Mouse (Mus musculus): ENCODE results near the gene Vps13a. TPM values are rescaled to one million over a fixed set of nuclear protein-coding genes. Genes with fewer than 3 reads are reported as not detected.
"Not testable (repeated sequence)": the region's sequence is repeated elsewhere in the genome, so short reads cannot be mapped to it uniquely, and the experiment has no call there.

Gene Vps13a
- 7.4 and 7.7 TPM in 2 replicates for polyA plus RNA-seq (2015; fragmentation: Nextera tagmentation; extraction: Ambion mirVana)

DNA sequence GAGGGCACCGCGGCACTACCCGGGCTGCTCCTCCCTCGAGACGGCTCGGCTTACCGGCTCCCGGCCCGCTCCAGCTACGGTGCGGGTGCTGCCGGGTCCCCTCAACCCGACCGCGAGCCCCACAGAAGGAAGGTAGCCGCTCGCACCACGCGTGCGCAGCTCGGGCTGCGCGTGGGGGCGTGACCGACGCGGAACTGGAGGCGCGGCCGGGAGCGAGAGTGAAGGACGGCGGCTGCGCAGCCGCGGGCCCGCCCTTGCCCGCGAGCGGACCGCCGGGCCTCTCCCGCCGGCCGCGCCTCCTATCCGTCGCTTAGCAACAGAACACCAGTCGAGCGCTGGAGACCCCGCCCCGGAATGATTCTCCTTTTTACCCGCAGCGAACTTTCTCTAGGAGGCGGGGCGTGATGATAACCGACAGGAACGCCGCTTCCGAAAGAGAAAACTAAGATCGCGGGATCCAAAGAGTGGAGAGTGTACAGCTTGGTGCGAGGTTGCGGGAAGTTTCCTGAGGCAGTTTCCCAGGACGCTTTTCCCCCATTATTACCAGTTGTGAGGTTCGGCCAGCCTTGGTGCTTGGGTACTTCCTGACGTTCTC is at the start of gene Vps13a:
Gene Vps13a, minus strand, starts transcription at position 144 of the 595 bp plus-strand sequence.
- Histone ChIP-seq H3K9ac (peak within 1 kb of the TSS; percentile 78), H3K27ac (peak within 1 kb of the TSS; percentile 56), H3K36me3 (no peaks in the 10 kb centered on the region), H3K4me2 (peak within 1 kb of the TSS; percentile 98), H3K4me3 (peak within 1 kb of the TSS; percentile 83), H3K9me3 (replicated peaks) (no peaks in the 10 kb centered on the region), H3K4me1 (replicated peaks) (peaks cover 14% of the 10 kb centered on the region), H3K27me3 (peaks cover 8% of the 10 kb centered on the region)
- ATAC-seq (replicated peaks; ENCODE audit: insufficient number of reproducible peaks, insufficient read depth, low FRiP score, low read depth) = peak; percentile 99
- under 1% methylated on average over 67 of the region's 67 CpGs for WGBS

DNA sequence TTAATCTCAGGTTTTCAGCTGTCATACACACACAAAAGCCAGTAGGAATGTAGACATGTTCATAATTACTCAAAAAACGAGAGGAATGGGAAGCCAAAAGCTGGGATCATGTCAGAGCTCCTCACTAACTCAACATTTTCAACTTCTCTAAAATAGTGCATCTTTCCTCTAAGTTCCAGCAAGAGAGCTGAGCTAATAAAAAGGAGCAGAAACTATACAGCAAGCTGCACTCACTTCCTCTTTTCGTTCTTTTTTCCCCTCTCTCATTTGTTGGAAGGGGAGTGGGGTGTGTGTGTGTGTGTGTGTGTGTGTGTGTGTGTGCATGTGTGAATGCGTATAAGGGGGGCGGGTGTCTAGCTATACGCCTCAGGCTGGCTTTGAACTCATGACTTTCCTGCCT is 46.9 kb upstream of the Vps13a start:
- H3K4me3 ChIP-seq = no peak overlapping the region
- no peak overlapping the region for H3K4me2 ChIP-seq
- no peaks in the 10 kb centered on the region for H3K9me3 ChIP-seq (replicated peaks)
- H3K27ac ChIP-seq = no peak overlapping the region
- H3K4me1 ChIP-seq (replicated peaks) = no peaks in the 10 kb centered on the region
- no peak overlapping the region for H3K9ac ChIP-seq
- ATAC-seq (replicated peaks; ENCODE audit: insufficient number of reproducible peaks, insufficient read depth, low FRiP score, low read depth) = no peak
- no peaks in the 10 kb centered on the region for H3K27me3 ChIP-seq
- WGBS = 69% methylated on average over 5 of the region's 5 CpGs
- H3K36me3 ChIP-seq = no peaks in the 10 kb centered on the region

DNA sequence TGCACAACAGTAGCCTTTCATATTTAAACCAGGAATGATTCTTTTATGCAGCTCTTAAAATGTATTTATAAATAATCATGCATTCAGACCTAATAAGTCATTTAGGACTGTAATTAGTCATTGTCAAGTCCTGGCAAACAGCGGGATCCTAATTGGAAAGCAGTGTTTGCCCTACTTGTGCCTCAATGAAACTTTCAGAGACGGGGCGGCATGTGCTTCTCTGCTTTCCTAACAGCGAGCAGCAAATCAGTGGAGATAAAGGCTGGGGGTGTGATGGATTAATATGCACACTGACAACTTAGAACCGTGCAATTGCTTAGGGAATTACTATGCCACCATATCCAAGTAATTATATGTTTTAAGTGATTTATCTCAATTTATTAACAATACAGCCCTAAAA is 44.5 kb upstream of the Vps13a start:
- Histone ChIP-seq H3K27me3 (no peaks in the 10 kb centered on the region), H3K9me3 (replicated peaks) (no peaks in the 10 kb centered on the region), H3K4me3 (no peak overlapping the region), H3K27ac (no peak overlapping the region), H3K4me1 (replicated peaks) (no peaks in the 10 kb centered on the region), H3K36me3 (no peaks in the 10 kb centered on the region), H3K4me2 (no peak overlapping the region), H3K9ac (no peak overlapping the region)
- no peak for ATAC-seq (replicated peaks; ENCODE audit: insufficient number of reproducible peaks, insufficient read depth, low FRiP score, low read depth)
- WGBS = 60% methylated on average over 5 of the region's 5 CpGs

DNA sequence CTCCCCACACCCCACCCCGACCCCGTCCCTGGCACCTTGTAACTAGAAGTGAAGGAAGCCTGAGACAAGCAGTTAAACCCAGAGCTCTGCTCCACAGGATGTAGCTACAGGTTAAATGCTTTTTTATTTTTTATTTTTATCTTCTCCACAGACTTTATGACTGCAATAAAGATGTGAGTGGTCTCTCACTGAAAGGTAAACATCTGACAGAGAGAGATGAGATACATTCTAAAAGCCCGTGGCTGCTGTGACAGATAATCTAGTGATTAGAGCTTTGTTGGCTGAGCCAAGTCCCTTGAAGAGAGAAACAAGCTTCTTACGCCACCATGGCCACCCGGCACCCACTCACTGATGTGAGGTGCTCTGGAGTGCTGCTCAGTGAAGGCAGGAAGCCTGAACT is 34.1 kb upstream of the Vps13a start:
- Histone ChIP-seq H3K9ac (no peak overlapping the region), H3K9me3 (replicated peaks) (no peaks in the 10 kb centered on the region), H3K4me1 (replicated peaks) (no peaks in the 10 kb centered on the region), H3K27ac (no peak overlapping the region), H3K4me3 (no peak overlapping the region), H3K4me2 (no peak overlapping the region), H3K27me3 (no peaks in the 10 kb centered on the region), H3K36me3 (no peaks in the 10 kb centered on the region)
- 23% methylated on average over 5 of the region's 5 CpGs for WGBS
- ATAC-seq (replicated peaks; ENCODE audit: insufficient number of reproducible peaks, insufficient read depth, low FRiP score, low read depth) = no peak

DNA sequence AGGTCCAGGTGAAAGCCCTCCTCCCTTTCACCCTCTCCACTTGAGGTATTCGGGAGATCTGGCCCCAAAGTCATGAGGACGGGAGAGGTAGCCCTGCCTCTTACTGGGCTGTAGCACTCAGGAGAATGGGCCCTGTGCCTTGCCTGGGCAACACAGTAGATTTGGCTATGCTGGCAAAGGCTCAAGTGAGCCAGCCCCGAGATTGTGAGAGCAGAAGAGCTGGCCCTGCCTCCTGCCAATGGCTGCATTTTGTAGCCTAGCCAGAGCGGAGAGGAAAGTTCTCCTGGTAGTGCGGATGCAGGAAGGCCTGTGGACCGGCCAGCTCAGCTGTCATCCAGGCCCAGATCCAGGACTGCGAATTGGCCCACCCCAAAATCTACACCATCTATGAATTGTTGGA is 32.6 kb upstream of the Vps13a start:
- 75% methylated on average over 7 of the region's 7 CpGs for WGBS
- H3K4me1 ChIP-seq (replicated peaks) = no peaks in the 10 kb centered on the region
- no peak overlapping the region for H3K4me3 ChIP-seq
- H3K36me3 ChIP-seq = no peaks in the 10 kb centered on the region
- H3K27me3 ChIP-seq = no peaks in the 10 kb centered on the region
- H3K27ac ChIP-seq = no peak overlapping the region
- ATAC-seq (replicated peaks; ENCODE audit: insufficient number of reproducible peaks, insufficient read depth, low FRiP score, low read depth) = no peak
- H3K4me2 ChIP-seq = no peak overlapping the region
- H3K9ac ChIP-seq = no peak overlapping the region
- no peaks in the 10 kb centered on the region for H3K9me3 ChIP-seq (replicated peaks)

DNA sequence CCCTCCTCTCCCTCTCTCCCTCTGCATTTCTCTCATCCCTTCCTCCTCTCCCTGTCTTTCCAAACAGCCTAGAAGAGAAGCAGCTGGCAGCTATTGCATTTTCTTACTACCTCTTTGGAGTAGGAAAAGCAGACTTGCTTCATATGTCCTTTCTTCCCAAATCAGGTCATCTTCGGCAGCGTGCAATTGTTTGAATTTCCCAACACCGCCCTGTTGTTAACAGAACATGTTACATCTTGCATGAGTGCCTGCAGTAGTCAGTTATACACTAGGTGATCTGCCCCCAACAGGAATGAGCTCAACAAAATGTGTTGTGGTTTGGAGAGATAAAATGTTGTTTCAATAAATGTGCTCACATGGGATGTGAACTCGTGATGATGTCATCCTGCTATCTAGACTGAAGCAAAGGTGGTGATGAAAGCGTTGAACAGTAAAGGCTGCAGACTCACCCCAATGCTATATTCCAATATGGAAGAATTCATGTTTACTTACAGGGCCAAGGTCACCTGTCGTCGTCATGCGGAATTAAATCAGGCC is 31.4 kb upstream of the Vps13a start:
- no peak for ATAC-seq (replicated peaks; ENCODE audit: insufficient number of reproducible peaks, insufficient read depth, low FRiP score, low read depth)
- no peak overlapping the region for H3K4me2 ChIP-seq
- H3K27ac ChIP-seq = no peak overlapping the region
- no peaks in the 10 kb centered on the region for H3K9me3 ChIP-seq (replicated peaks)
- no peak overlapping the region for H3K4me3 ChIP-seq
- H3K36me3 ChIP-seq = no peaks in the 10 kb centered on the region
- WGBS = 79% methylated on average over 8 of the region's 8 CpGs
- no peaks in the 10 kb centered on the region for H3K27me3 ChIP-seq
- H3K4me1 ChIP-seq (replicated peaks) = no peaks in the 10 kb centered on the region
- no peak overlapping the region for H3K9ac ChIP-seq

DNA sequence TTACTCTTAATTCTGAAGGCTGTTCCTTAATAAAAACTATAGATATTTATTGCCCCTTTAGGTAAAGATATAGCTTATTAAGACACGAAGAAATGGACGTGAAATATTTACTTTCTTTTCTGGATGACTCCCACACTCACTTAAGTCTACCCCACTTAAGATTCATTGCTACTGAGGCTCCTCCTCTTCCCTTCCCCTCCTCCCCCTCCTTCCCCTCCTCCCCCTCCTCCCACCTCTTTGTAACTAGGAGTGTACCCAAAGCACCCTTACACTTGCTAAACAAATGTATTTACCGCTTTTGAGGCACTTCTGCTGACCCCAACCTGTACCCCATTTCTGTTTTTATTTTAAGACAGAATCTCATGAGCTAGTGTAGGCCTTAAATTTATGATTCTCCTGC is 24.4 kb upstream of the Vps13a start:
- Histone ChIP-seq H3K9me3 (replicated peaks) (no peaks in the 10 kb centered on the region), H3K4me3 (no peak overlapping the region), H3K9ac (no peak overlapping the region), H3K4me2 (no peak overlapping the region), H3K27ac (no peak overlapping the region), H3K4me1 (replicated peaks) (no peaks in the 10 kb centered on the region), H3K36me3 (no peaks in the 10 kb centered on the region), H3K27me3 (no peaks in the 10 kb centered on the region)
- ATAC-seq (replicated peaks; ENCODE audit: insufficient number of reproducible peaks, insufficient read depth, low FRiP score, low read depth) = no peak
- WGBS = 33% methylated on average over 3 of the region's 3 CpGs

DNA sequence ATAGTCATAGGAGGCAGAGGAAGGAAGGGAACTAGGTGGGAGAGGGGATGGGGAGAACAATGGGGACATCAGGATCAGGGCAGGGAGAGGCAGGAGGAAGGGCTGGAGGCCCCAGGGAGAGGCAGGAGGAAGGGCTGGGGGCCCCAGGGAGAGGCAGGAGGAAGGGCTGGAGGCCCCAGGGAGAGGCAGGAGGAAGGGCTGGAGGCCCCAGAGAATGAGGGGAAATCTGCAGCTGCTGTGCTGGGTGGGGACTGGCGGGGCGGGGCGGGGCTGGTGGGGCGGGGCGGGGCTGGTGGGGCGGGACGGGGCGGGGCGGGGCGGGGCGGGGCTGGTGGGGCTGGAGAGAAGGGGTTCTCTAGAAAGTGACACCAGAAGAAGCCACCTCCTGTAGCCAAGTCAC is 23.8 kb upstream of the Vps13a start:
- Histone ChIP-seq H3K4me3 (no peak overlapping the region), H3K27me3 (no peaks in the 10 kb centered on the region), H3K9me3 (replicated peaks) (no peaks in the 10 kb centered on the region), H3K4me2 (no peak overlapping the region), H3K27ac (no peak overlapping the region), H3K4me1 (replicated peaks) (no peaks in the 10 kb centered on the region), H3K36me3 (no peaks in the 10 kb centered on the region), H3K9ac (no peak overlapping the region)
- no CpG with 5 or more reads among the region's 11 CpGs for WGBS
- no peak for ATAC-seq (replicated peaks; ENCODE audit: insufficient number of reproducible peaks, insufficient read depth, low FRiP score, low read depth)

DNA sequence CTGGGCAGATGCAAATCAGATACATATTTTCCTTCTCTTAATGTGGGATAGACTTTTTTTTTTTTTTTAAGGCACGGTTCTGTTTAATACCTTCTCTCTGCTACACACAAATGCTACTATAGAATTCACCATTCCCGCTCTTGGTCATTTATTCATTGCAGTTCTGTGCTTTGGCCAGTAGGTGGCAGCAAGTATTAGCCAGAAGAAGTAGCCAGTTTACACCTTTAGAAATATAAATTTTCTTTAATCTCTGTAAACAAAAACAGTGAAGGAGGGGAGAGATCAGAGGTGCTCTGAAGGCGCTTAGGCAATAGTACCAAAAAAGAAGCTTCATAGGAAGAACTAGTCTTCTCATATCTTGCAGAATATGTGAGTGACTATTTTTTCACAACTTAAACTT is 22.0 kb upstream of the Vps13a start:
- ATAC-seq (replicated peaks; ENCODE audit: insufficient number of reproducible peaks, insufficient read depth, low FRiP score, low read depth) = no peak
- no peaks in the 10 kb centered on the region for H3K9me3 ChIP-seq (replicated peaks)
- H3K4me2 ChIP-seq = no peak overlapping the region
- WGBS = 3% methylated on average over 3 of the region's 3 CpGs
- H3K27me3 ChIP-seq = no peaks in the 10 kb centered on the region
- no peak overlapping the region for H3K4me3 ChIP-seq
- H3K4me1 ChIP-seq (replicated peaks) = no peaks in the 10 kb centered on the region
- H3K27ac ChIP-seq = no peak overlapping the region
- no peaks in the 10 kb centered on the region for H3K36me3 ChIP-seq
- H3K9ac ChIP-seq = no peak overlapping the region

DNA sequence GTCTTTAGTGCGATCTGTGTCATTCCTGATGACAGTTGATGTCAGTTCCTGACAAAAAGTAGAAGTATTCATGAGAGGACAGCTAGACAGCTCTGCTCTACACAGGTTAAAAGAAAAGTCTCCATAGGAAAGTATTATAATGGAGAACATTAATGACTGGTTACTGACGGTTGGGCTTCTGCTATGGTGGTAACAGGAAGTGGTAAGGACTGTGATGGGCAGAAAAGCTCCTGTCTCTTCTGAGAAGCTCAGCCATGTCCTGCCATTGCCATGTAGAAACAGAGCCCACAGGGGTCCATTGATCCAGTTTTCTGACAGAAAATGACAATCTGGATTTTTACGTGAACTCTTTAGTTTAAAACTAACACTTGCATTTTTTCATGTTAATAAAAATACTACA is 21.4 kb upstream of the Vps13a start:
- no peaks in the 10 kb centered on the region for H3K4me1 ChIP-seq (replicated peaks)
- ATAC-seq (replicated peaks; ENCODE audit: insufficient number of reproducible peaks, insufficient read depth, low FRiP score, low read depth) = no peak
- no peaks in the 10 kb centered on the region for H3K9me3 ChIP-seq (replicated peaks)
- no peaks in the 10 kb centered on the region for H3K27me3 ChIP-seq
- H3K9ac ChIP-seq = no peak overlapping the region
- H3K4me3 ChIP-seq = no peak overlapping the region
- no peaks in the 10 kb centered on the region for H3K36me3 ChIP-seq
- no peak overlapping the region for H3K27ac ChIP-seq
- WGBS = 73% methylated on average over 3 of the region's 3 CpGs
- H3K4me2 ChIP-seq = no peak overlapping the region

DNA sequence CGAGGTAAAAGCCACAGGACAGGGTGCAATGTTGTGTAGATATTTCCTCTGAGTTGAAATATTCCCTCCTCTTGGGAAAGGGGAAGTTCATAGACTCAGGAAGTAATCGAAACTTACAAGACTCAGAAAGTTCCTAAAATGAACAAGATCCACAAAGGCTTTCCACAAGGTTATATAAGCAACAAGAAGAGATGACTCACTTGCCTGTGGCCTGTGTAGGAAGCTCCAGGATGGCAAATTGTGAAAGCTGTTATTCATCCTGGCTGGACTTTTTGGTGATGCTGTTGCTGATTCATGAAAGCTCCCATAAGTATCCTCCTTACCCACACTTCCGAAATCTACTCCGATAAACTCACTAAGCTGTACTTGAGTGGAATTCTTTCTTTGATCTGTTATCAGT is 17.2 kb upstream of the Vps13a start:
- no peaks in the 10 kb centered on the region for H3K36me3 ChIP-seq
- H3K27ac ChIP-seq = no peak overlapping the region
- H3K4me1 ChIP-seq (replicated peaks) = no peaks in the 10 kb centered on the region
- WGBS = 55% methylated on average over 4 of the region's 4 CpGs
- H3K4me2 ChIP-seq = no peak overlapping the region
- no peak for ATAC-seq (replicated peaks; ENCODE audit: insufficient number of reproducible peaks, insufficient read depth, low FRiP score, low read depth)
- H3K9ac ChIP-seq = no peak overlapping the region
- no peak overlapping the region for H3K4me3 ChIP-seq
- H3K27me3 ChIP-seq = no peaks in the 10 kb centered on the region
- no peaks in the 10 kb centered on the region for H3K9me3 ChIP-seq (replicated peaks)

DNA sequence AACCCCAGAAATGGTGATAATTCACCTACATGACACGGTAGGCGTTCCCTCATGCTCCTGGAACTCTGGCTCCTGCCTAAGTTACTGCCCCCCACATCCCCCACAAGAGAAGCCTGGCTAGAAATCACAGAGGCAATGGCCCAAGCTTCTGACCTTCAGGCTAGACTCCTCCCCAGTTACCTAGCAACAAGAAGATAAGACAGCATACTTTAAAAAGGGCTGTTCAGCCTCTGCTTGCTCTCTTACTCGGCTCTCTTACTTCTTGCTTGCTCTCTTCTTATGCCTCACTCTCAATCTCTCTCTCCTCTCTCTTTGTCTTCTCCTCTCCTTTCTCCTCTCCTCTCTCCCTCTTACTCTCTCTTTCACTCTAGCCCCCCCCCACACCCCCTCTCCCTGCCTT is 13.8 kb upstream of the Vps13a start:
- H3K9me3 ChIP-seq (replicated peaks); H3K27ac ChIP-seq; H3K36me3 ChIP-seq; H3K4me3 ChIP-seq; H3K27me3 ChIP-seq; H3K4me1 ChIP-seq (replicated peaks); ATAC-seq (replicated peaks; ENCODE audit: insufficient number of reproducible peaks, insufficient read depth, low FRiP score, low read depth); H3K9ac ChIP-seq; H3K4me2 ChIP-seq: not testable (repeated sequence)
- 75% methylated on average over 3 of the region's 3 CpGs for WGBS
